Mouse (Mus musculus): Measurements from ENCODE around the gene Islr2. TPM values are rescaled to one million over a fixed set of nuclear protein-coding genes. Genes with fewer than 3 reads are reported as not detected.

The Islr2 gene
- 273 and 356 TPM in 2 replicates for polyA plus RNA-seq (2012; rRNA removed)

DNA sequence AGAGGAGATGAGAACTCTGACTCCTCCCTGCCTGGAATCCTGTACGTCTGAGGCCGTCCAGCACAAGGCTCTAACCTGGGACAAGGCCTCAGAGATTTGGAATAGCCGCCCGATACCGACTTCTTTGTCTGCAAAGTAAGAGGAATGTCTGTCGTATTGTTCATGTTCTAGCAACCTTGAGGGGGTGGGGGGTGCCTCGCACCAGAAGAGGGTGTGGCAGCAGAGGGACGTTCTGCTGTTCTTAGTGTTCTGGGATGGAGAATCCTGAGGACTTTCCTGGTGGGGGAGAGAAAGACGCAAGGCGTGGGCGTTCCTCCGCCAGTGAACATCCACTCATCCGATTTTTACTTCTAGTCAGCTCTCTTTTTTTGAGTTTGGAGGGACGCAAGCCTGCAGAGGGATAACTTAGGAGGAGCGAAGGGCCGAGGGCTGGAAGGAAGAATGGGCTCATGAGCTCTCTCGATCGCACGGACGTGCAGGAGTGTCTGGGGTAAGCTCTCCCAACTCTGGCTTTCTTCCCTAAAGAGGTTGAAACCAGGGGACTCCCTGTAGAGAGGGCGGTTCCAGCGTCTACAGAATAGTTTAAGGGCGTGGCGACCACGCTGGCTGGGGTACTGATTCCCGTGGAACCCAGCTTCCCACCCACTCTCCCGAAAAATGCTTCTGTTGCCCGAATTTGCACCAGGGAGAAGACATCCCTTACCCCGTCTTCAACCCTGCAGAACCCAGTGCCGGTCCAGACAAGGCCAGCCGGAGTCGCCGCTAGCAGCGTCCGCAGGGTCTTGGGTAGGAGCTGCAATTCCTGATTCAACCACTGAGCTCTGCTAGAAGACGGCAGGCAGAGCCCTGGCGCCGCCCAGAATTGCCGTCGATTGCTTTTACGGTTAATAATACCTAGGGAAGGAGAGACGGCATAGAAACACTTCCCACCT, at the start of gene Islr2, which contains the start of gene Islr:
Gene Islr2, minus strand, starts transcription at position 804 of the 932 bp plus-strand sequence.
Gene Islr, minus strand, starts transcription at position 791 of the 932 bp plus-strand sequence.

DNA sequence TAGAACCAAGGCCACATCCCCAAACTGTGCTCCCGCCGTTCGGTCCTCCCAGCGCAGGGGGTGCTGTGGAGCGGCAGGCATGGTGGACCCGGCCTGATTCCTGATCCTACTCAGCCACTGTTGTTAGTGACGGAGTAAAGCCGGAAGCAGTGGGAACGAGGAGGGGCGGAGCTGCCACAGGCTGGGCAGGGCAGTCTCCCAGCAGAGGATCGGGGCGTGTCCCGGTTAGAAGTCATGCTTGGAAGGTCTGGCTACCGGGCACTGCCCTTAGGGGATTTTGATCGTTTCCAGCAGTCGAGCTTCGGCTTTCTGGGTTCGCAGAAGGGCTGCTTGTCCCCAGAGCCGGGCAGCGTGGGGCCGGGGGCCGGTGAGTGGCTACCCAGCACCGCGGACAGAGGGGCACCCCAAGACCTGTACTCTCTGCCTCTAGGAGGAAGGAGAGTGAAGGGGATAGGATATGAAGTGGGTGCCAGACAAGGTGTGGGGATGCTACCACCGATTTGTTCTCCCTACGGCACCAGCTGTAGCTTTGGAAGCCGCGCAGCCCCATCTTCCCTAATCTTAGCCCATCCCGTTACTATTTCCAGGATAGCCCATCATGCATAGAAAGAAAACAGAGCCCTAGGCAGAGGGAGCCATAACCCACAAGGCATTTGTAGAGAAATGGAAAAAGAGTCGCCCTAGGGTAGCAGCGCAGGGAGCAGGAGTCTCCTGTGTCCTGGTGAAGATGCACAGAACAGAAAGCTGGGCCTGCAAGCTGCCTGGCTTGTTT, 49.1 kb upstream of the Islr2 start, which contains the start of gene Stoml1:
Gene Stoml1, plus strand, starts transcription at position 132 of the 772 bp plus-strand sequence.

DNA sequence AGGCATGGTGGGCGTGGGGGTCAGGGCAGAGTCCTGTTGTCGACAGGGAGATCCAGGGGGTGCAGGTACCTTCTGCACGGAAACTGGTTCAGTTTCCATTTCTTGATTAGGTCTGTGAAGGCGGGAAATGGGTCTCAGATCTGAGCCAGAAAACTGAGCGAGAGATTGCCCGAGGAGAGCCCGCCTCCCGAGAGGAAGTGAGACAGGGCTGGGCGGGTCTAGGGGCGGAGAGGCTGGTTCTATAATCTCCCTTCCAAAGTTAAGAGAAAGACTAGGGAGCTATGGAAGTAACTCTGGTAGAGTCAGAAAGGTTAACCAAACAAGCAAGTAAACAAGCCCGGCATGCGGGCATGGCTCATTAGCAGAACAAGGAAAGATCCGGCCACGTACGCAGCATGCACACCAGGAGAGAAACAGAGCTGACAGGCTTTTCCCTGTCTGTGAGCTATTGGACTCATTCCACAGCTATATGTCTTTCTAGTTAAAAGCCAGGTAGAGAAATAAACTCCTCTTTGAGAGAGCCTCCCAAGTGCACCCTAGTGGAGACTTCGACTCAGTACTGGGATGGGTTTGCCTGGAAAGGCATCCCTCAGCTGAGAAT, 45.6 kb upstream of the Islr2 start, which contains the start of gene Pml:
Gene Pml, minus strand, starts transcription at position 195 of the 601 bp plus-strand sequence.

Other genes with a start within 250 kb of the Islr2 start
- gene Cyp11a1, start 197.9 kb downstream of the Islr2 start, polyA plus RNA-seq (2012; rRNA removed): 0.54 and 0.90 TPM in 2 replicates
- gene Stra6, start 140.5 kb downstream of the Islr2 start, polyA plus RNA-seq (2012; rRNA removed): 13.6 and 16.9 TPM in 2 replicates
- 1.2 TPM in 2 replicates for gene Ccdc33, start 85.5 kb downstream of the Islr2 start, polyA plus RNA-seq (2012; rRNA removed)
- gene Islr, start within 50 bp of the Islr2 start, polyA plus RNA-seq (2012; rRNA removed): 55.0 and 138 TPM in 2 replicates
- 8.6 and 10.5 TPM in 2 replicates for gene Pml, start 45.5 kb upstream of the Islr2 start, polyA plus RNA-seq (2012; rRNA removed)
- gene Stoml1, start 48.8 kb upstream of the Islr2 start, polyA plus RNA-seq (2012; rRNA removed): 107 and 109 TPM in 2 replicates
- 14.1 and 26.8 TPM in 2 replicates for gene Loxl1, start 108.9 kb upstream of the Islr2 start, polyA plus RNA-seq (2012; rRNA removed)
- not detected in 2 replicates for gene Tbc1d21, start 166.1 kb upstream of the Islr2 start, polyA plus RNA-seq (2012; rRNA removed)

All from central nervous system, embryonic 14 days (tissue).